Mouse (Mus musculus) G1E (cell line): Measurements from ENCODE around the gene Scamp3. TPM values are rescaled to one million over a fixed set of nuclear protein-coding genes. Genes with fewer than 3 reads are reported as not detected.
A peak's percentile ranks its signal among the peaks of the same experiment; 100 is the strongest.

Source experiments
- ATAC-seq: 2 replicates; pipeline ENCODE4 v1.8.0; 2016; ENCODE audit warnings: mild to moderate bottlenecking; ENCODE audit not compliant: insufficient number of reproducible peaks, poor library complexity, low FRiP score, severe bottlenecking; ENCODE audit errors: extremely low read depth
- DNase-seq: peaks from one replicate; pipeline ENCODE4 v3.0.0; 2012; ENCODE audit warnings: low spot score
- H3K27me3 ChIP-seq: 2 replicates; pipeline ENCODE4 v1.6.1; 2012; ENCODE audit warnings: mild to moderate bottlenecking, low read length, inconsistent platforms; ENCODE audit not compliant: insufficient read depth
- H3K36me3 ChIP-seq: replicated peaks from 2 replicates; pipeline ENCODE3; 2012; ENCODE audit warnings: mild to moderate bottlenecking, inconsistent platforms
- H3K4me1 ChIP-seq: 2 replicates; pipeline ENCODE4 v1.6.1; 2012; ENCODE audit warnings: low read depth, low read length, inconsistent platforms, mixed read lengths; ENCODE audit not compliant: insufficient read depth
- H3K4me3 ChIP-seq: 2 replicates; pipeline ENCODE4 v1.5.1; 2012; ENCODE audit warnings: low read depth, mild to moderate bottlenecking, inconsistent platforms, low read length, moderate library complexity, mixed read lengths
- H3K9me3 ChIP-seq: replicated peaks from 2 replicates; pipeline ENCODE4 v1.6.1; 2012; ENCODE audit warnings: inconsistent platforms
- CTCF ChIP-seq: IDR thresholded peaks from 2 replicates; pipeline ENCODE4 v1.5.1; 2012; ENCODE audit warnings: low read depth, low read length, inconsistent platforms, mixed read lengths
- GATA1 ChIP-seq: IDR thresholded peaks from 2 replicates; pipeline ENCODE4 v1.6.1; 2012; ENCODE audit warnings: borderline replicate concordance, low read length, inconsistent platforms, mixed read lengths
- GATA2 ChIP-seq: IDR thresholded peaks from 2 replicates; pipeline ENCODE4 v1.6.1; 2012; ENCODE audit warnings: low read depth, low read length, inconsistent platforms, borderline replicate concordance
- POLR2AphosphoS5 ChIP-seq: IDR thresholded peaks from 2 replicates; pipeline ENCODE4 v1.6.1; 2012; ENCODE audit warnings: low read depth, low read length, inconsistent platforms; ENCODE audit not compliant: insufficient replicate concordance
- TAL1 ChIP-seq: conservative IDR thresholded peaks from 2 replicates; pipeline ENCODE4 v1.6.1; 2012; ENCODE audit warnings: low read depth, low read length, inconsistent platforms, mixed read lengths
- polyA plus RNA-seq: library from polyadenylated mRNA; stranded (reverse); fragments of >175 nt; gene quantifications from 2 replicates; pipeline ENCODE4 v1.2.3, GENCODE M21; 2012
- total RNA-seq, 2 experiments: library from RNA; stranded (forward) in 1 of 2; stranded (reverse) in 1 of 2; fragments of 200-1000 nt in 1 of 2; fragments of >200 nt in 1 of 2; fragmentation: Nextera tagmentation in 1 of 2; gene quantifications; 2 replicates each; pipeline ENCODE4 v1.2.3; 2014 to 2017

The Scamp3 gene
- total RNA-seq (2014; fragmentation: Nextera tagmentation) (123 and 135 TPM in 2 replicates), total RNA-seq (2017) (32.9 and 35.1 TPM in 2 replicates), polyA plus RNA-seq (168 and 234 TPM in 2 replicates)

DNA sequence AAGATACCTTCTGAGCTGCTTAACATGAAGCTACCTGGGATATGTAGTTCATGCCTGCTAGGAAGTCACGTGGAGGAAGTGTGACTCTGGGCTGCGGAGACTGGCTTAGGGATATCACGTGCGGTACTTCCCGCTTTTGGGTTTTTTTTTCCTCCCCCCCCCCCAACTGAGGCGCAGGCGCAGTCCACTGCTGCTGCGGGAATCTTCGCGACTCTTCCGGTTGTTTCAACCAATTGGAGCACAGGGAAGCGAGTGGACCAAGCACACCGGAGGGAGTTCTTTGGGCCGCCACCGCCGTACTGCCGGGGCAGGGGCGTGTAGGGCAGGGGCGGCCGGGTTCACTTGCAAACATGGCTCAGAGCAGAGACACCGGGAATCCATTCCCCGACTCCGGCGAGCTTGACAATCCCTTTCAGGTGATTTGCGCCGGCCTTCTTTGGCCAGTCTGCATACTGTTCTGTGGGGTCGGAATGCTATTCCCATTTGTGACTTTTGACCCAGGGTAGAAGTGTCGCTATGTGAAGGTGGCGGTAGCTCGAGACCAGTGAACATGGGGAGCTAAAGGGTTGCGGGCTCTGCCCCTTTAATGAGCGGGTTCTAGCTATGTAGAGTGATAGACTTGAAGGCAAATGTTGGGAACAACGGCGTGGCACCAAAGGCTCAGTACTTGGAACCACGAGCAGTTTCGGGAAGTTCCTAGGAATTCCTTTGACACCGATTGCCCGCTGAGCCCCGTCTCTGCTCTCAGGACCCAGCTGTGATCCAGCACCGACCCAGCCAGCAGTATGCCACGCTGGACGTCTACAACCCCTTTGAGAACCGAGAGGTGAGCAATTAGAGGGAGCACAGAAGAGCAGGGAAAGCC lies at the start of gene Scamp3:
Gene Scamp3 (plus strand): TSS at position 232 of the 865 bp plus-strand sequence.
- no peaks in the 10 kb centered on the region for H3K27me3 ChIP-seq
- DNase-seq (peak; percentile 90), ATAC-seq (peak; percentile 82)
- peak within 1 kb of the TSS; percentile 78 for H3K4me3 ChIP-seq
- TF ChIP-seq TAL1 (no peak), CTCF (no peak), POLR2AphosphoS5 (peak; percentile 31; the same call in 1 of the 2 replicates), GATA2 (no peak)
- H3K4me1 ChIP-seq = peaks cover 52% of the 10 kb centered on the region
- H3K36me3 ChIP-seq = peaks cover 84% of the 10 kb centered on the region
- no peaks in the 10 kb centered on the region for H3K9me3 ChIP-seq

DNA sequence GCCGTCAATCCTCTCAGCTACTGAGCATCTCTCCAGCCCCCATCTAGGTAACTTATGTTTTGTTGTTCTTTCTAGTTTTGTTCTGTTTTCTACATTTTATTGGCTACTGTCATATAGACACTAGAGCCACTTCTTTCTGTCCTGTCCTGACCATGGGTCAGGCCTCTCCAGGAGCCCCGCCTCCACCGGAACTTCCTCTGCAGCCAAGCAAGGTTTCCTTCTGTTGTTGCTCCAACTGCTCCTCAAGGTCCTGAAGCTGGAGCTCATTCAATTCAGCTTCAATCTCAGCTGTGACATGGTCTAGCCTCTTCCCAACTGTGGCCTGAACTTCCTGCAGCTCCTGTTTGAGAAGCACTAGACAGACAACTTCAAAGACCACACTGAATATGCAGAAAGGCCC lies 47.4 kb upstream of the Scamp3 start:
- no peaks in the 10 kb centered on the region for H3K27me3 ChIP-seq
- peaks cover 2% of the 10 kb centered on the region for H3K36me3 ChIP-seq
- H3K4me3 ChIP-seq = no peak overlapping the region
- DNase-seq (no peak), ATAC-seq (no peak)
- no peaks in the 10 kb centered on the region for H3K9me3 ChIP-seq
- TF ChIP-seq GATA1 (no peak), POLR2AphosphoS5 (no peak), CTCF (no peak), TAL1 (no peak), GATA2 (no peak)
- peaks cover 75% of the 10 kb centered on the region for H3K4me1 ChIP-seq

DNA sequence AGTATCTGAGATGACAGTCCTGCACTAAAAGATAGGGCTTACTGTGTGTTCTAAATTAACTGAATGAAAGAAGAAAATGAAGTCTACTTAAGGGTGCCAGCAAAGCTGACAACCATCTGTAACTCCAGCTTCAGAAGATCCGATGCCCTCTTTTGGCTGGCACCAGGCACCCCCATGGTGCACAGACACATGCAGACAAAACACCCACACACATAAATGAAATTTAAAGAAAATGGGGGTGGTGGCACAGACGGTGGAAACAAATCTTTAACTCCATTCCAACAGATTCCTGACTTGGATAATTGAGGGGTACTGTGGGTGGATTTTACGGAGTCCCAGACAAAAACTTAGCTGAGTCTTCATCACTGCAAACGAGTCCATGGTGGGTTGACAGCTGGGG lies 45.5 kb upstream of the Scamp3 start:
- no peak for TF ChIP-seq POLR2AphosphoS5
- TF ChIP-seq TAL1 = no peak
- no peak for TF ChIP-seq CTCF
- no peak for TF ChIP-seq GATA2
- TF ChIP-seq GATA1 = no peak
- ATAC-seq (no peak), DNase-seq (no peak)
- Histone ChIP-seq H3K9me3 (no peaks in the 10 kb centered on the region), H3K36me3 (peaks cover 2% of the 10 kb centered on the region), H3K4me1 (peaks cover 85% of the 10 kb centered on the region), H3K4me3 (peak overlapping the region; percentile 67; the same call in 1 of the 2 replicates), H3K27me3 (no peaks in the 10 kb centered on the region)

DNA sequence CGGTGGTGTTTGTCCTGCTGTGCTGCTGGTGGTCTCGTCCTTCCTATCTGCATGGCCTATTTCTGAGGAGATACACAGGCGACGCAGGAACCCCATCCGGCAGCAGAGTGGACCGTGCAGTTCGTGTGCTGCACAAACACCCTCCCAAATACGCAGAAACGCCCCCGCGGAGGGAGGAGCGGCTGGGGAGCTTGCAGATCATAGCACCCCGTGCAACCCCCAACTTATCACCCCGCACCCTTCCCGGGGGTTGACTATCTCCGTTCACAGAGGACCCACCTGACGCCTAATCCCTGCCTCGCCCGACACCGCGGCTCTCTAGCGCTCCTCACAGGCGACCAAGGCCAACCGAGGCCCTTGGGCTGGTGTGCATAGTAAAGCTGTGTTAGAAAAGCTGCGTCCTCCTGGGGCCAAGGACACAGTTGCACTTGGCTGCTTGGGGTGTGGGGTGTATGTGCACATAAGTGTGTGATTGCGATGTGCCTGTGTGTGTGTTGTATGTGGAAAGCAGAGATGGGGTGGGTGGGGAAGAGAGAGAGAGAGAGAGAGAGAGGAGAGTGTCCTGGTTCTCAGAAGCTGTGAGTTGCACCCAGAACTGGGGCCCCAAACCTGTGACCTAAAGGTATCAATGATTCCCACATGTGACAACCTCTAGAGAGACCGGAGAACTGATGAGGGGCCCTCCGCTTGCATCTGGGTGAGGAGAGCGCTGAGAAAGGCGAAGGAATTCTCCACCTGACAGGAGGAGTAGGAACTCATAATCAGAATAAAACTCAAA lies 44.8 kb upstream of the Scamp3 start:
- DNase-seq (peak; percentile 86), ATAC-seq (peak; percentile 67)
- TF ChIP-seq TAL1 (peak; percentile 68), GATA2 (no peak)
- Histone ChIP-seq H3K27me3 (no peaks in the 10 kb centered on the region), H3K9me3 (no peaks in the 10 kb centered on the region), H3K4me1 (peaks cover 90% of the 10 kb centered on the region), H3K36me3 (peaks cover 6% of the 10 kb centered on the region), H3K4me3 (peak overlapping the region; percentile 67)

DNA sequence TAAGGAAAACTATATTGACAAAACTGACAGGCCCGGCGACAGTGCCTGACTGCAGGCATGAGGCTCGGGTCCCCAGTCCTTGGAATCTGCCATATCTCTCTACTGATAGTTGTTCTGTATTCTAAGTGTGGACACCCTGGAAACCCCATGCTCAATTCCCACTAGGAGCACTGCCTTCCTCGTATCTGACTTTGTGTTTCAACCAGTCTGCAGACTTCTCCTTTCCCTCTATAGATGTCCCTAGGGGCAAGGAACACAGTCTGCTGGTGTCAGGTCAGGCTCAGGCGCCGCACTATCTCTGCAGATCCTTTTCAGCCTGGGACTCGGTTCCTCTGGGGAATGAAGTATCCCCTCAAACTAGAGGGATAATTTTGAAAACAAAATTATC lies 44.2 kb upstream of the Scamp3 start:
- Histone ChIP-seq H3K4me1 (peaks cover 91% of the 10 kb centered on the region), H3K36me3 (peaks cover 7% of the 10 kb centered on the region), H3K4me3 (peak overlapping the region; percentile 67; the same call in 1 of the 2 replicates), H3K9me3 (no peaks in the 10 kb centered on the region), H3K27me3 (no peaks in the 10 kb centered on the region)
- no peak for ATAC-seq
- TF ChIP-seq GATA1 = no peak
- TF ChIP-seq GATA2 = no peak
- TF ChIP-seq CTCF = no peak
- TF ChIP-seq TAL1 = no peak
- no peak for TF ChIP-seq POLR2AphosphoS5
- no peak for DNase-seq

DNA sequence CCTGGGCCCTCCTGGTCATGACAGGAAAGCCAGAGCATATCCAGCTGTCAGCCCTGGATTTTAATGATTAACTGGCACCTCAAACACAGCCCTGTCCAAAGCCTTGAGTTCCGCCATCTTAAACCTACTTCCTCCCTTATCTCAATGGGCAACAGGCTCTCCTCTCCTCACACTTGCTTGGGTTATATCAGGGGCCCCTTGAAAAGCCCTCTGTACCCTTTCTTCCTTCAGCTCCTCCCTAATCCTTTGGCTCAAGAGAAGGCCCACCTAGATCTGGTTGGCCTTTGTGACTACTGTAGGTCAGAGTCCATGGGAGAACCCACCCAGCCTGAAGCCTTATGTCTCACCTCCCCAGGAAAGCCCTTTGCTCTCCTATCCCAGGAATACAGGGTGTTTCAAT lies 43.5 kb upstream of the Scamp3 start:
- no peaks in the 10 kb centered on the region for H3K9me3 ChIP-seq
- peaks cover 90% of the 10 kb centered on the region for H3K4me1 ChIP-seq
- peak overlapping the region; percentile 70; the same call in 1 of the 2 replicates for H3K4me3 ChIP-seq
- TF ChIP-seq POLR2AphosphoS5 (no peak), GATA2 (no peak), CTCF (no peak), GATA1 (no peak), TAL1 (no peak)
- no peak for ATAC-seq
- no peak for DNase-seq
- peaks cover 14% of the 10 kb centered on the region for H3K36me3 ChIP-seq
- H3K27me3 ChIP-seq = no peaks in the 10 kb centered on the region
